Mouse (Mus musculus): ENCODE measurements around the gene Gcm2.

DNA sequence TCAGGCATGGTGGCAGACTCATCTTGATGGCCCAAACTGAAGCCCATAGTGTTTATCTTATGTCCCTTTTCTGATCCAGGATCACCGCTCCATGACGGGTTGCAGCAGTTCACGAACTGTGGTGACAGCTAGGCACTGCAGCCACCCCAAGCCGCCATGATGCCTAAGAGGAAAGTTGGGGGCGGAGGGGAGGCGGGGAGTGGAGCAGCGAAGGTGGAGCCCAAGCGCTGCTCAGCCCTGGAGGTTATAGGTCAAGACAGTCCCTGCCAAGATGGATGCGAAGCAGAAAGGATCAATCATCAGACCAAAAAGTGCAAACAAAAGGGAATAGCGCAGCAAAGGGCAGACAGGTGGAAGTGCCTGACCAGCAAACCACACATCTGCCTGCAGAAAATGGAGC lies 19.6 kb downstream of the Gcm2 start:
- TF ChIP-seq CTCF (IDR thresholded peaks at IDR 0.05; ENCODE audit: control insufficient read depth, insufficient read depth, insufficient read length) = no peak
- TF ChIP-seq MAX (IDR thresholded peaks at IDR 0.05) = no peak
- no peak for TF ChIP-seq USF1 (IDR thresholded peaks at IDR 0.05; ENCODE audit: low read depth)
- TF ChIP-seq MYOD1 (IDR thresholded peaks at IDR 0.05; ENCODE audit: control insufficient read depth, insufficient read length, low read depth) = no peak
- TF ChIP-seq MYOG (IDR thresholded peaks at IDR 0.05; ENCODE audit: control insufficient read depth, extremely low read depth, insufficient read length) = no peak
- no peak for TF ChIP-seq CEBPB (IDR thresholded peaks at IDR 0.05; ENCODE audit: low read depth)
- TF ChIP-seq FOSL1 (IDR thresholded peaks at IDR 0.05; ENCODE audit: insufficient read depth, low read length, poor library complexity, severe bottlenecking) = no peak
